Mouse (Mus musculus) mouse trophoblast stem cell (cell line): Measurements from ENCODE around the gene Gpr146.

Experiments used
- in situ Hi-C, 2 experiments: fragments of 300-500 bp; cut with MseI, MboI; formaldehyde crosslinking; loops; 2 replicates in 1 of 2; 3 replicates in 1 of 2; pipeline ENCODE4 v1.15.1; 2025

Gpr146 gene

GRCm38 (mm10) chr5:139358653-139359052, 18.8 kb upstream of the Gpr146 start:
- in situ Hi-C loops: no loop called here

GRCm38 (mm10) chr5:139359244-139359643, 18.3 kb upstream of the Gpr146 start:
- in situ Hi-C loops: no loop called here

DNA sequence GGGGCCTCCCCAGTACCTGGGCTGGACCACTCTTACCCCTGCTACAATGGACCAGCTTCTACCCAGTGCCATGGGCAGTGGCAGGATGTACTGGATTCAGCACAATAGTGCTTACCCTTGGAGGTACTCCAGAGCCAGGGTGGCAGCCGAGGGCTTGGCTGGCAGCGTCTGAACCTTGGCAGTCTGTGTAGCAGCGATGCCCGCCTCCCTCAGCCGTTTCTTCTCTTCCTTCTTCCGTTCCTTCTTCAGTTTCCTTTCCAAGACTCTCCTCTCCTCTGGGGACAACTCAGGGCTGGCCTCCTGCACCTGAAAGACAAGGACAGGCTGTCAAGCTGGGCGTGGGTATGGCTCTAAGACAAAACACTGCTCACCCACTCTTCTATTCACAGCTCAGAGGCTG, 13.6 kb upstream of the Gpr146 start:
- in situ Hi-C loops: no loop called here

GRCm38 (mm10) chr5:139364260-139364910, 13.1 kb upstream of the Gpr146 start:
- in situ Hi-C loops: no loop called here

DNA sequence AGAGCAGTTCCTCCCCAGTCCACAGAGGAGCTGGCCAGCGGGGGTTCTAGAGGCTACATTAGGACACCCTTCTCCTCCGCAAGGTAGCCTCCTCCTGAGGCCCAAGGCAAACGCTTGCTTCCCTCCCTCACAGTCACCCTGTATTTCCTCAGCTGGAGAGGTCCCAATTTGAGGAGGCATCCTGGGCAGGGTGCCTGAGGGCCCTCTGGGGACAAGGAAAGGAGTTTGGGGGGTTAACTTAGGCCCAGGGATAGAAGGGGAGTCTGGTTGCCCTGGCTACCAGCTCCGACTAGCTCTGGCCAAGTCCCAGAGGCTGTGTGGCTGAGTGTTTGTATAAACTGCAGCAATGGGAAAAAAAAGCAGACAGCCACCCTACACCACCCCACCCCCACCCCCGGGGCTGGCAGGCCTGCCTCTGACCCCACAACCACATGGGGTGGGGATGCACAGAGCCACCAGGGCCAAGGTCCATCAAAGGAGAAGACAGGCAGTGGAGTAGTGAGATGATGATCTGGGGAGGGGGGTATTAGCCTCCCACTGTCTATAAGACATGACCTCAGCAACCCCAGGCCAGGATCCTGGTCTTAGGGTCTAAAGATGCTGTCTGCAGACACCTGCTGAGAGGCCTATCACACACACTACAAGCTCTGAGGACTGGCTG, 12.5 kb upstream of the Gpr146 start:
- in situ Hi-C loops: no loop called here

- in situ Hi-C loops: no loop called here
Observed at GRCm38 (mm10) chr5:139365827-139366226, 11.7 kb upstream of the Gpr146 start.

GRCm38 (mm10) chr5:139366484-139366883, 11.0 kb upstream of the Gpr146 start:
- in situ Hi-C loops: no loop called here

- in situ Hi-C loops: no loop called here
Observed at GRCm38 (mm10) chr5:139367884-139368458, 9.5 kb upstream of the Gpr146 start.

DNA sequence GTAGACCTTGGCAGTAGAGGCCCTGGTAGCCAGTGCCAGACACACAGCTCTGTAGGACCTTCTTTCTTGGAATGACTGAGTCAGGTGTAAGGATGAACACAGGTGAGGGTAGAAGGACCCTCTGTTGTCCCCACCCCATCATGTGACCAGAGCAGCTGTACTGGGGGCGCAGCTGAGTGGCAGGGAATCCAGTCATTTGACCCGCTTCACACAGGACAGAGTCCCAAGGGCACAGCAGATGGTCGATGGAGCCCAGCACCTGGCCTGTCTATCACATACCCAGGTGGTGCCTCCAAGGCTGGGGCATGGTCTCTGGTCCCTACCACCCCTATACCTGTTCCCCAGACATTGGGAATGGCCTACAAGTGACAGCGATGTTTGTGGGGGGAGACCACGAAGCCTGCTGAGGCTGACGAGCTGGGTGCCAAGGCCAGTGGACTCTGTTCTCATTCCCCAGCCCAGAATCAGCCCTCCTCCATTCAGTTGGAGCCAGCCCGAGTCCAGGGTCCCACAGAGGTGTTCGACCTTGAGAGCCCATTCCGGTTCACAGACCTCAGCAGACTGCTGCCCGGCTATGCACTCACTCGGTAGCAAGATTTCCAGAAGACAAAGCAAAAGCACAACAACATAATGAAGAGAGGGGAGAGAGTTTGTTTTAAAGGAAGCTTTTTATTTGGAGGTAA, 8.7 kb upstream of the Gpr146 start:
- in situ Hi-C loops: no loop called here

GRCm38 (mm10) chr5:139370336-139370735, 7.2 kb upstream of the Gpr146 start:
- in situ Hi-C loops: no loop called here

GRCm38 (mm10) chr5:139371118-139371517, 6.4 kb upstream of the Gpr146 start:
- in situ Hi-C loops: no loop called here

DNA sequence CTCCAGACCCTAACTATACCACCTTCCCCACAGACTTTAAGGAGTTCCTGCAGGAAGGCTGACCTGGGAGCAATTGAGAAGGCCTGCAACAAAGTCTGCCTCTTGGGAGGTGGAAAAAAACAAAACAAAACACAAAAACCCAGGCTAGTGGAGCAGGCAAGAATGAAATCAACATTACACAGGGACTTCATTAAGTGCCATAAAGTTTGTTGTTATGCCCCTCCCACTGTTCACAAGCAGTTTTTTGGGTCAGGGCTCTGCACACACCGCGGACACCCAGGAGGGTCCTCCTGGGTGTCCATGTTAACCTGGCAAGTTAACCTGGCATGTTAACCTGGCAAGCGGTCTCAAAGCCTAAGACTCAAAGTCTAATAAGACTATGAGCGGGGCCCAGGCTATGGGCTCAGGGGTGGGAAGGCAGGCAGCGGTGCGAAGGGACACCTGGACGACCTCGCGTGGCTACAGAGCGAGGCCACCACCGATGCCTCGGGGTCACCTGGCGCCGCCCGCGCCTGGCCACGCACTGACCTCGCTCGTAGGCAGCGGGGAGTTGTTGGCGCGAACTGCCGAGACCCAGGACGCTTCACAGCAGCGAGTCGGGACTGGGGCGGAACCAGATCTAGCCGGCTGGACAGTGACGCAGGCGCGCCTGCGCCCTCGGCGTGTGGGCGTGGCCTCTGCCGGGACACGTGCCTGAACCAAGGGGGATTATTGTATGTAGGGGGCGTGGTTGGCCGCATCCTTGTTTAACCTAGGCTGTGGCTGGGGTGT, 5.7 kb upstream of the Gpr146 start:
- in situ Hi-C loops: no loop called here

DNA sequence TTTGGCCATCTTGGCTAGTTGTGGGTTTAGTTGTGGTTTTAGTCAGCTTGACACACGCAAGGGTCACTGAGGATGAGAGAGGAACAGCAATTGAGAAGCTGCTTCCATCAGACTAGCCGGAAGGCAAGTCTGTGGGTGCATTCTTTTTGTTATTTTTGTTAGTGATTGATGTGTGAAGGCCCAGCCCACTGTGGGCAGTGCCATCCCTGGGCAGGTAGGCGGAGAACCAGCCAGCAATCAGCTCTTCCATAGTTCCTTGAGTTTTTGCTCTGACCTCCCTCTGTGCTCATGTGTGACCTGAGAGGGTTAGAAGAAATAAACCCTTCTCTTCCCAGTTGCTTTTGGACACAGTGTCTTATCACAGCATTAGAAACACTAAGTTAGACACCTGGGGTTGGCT, 4.4 kb upstream of the Gpr146 start:
- in situ Hi-C loops: no loop called here

DNA sequence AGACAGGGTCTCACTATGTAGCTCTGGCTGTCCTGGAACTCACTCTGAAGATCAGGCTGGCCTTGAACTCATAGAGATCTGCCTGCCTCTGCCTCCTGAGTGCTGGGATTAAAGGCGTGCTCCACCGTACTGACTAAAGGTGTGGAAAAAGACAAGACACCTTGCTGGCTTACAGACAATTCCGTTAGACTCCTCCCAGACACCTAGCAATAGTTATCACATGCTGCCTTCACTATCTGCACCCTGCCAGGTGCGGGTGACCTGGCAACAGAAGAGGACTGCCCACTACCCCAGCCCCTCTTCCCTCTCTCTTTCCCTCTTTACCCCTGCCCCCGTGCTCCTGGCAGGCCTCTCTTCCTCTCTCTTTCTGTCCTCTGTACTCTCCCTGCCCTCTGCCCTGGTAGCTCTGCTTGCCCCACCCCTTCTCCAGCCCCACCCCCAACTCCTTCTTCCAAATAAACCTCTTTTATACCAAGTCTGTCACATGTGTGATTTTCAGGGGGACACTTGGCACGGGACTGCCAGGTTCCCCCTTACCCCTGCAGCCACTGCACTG, 3.5 kb upstream of the Gpr146 start:
- in situ Hi-C loops: no loop called here

DNA sequence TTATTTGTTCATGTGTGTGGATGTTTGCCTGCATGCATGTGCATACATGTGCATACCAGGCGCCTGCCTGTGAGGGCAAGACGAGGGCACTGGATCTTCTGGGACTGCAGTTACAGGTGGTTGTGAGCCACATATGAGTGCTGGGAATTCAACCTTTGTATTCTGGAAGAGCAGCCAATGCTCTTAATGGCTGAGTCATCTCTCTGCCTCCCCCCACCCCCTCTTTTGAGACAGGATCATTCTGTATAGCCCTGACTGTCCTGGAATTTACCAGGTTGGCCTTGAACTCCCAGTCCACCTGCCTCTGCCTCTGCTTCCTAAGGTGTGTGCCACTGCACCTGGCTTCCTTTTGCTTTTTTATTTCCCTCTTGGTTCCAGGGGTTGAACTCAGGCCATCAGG, 2.7 kb upstream of the Gpr146 start:
- in situ Hi-C loops: no loop called here

GRCm38 (mm10) chr5:139378271-139378556, 717 bp downstream of the Gpr146 start:
- in situ Hi-C loops: no loop called here

GRCm38 (mm10) chr5:139378986-139379629, 1.6 kb downstream of the Gpr146 start:
- in situ Hi-C loops: no loop called here

GRCm38 (mm10) chr5:139379771-139380384, 2.4 kb downstream of the Gpr146 start:
- in situ Hi-C loops: no loop called here

DNA sequence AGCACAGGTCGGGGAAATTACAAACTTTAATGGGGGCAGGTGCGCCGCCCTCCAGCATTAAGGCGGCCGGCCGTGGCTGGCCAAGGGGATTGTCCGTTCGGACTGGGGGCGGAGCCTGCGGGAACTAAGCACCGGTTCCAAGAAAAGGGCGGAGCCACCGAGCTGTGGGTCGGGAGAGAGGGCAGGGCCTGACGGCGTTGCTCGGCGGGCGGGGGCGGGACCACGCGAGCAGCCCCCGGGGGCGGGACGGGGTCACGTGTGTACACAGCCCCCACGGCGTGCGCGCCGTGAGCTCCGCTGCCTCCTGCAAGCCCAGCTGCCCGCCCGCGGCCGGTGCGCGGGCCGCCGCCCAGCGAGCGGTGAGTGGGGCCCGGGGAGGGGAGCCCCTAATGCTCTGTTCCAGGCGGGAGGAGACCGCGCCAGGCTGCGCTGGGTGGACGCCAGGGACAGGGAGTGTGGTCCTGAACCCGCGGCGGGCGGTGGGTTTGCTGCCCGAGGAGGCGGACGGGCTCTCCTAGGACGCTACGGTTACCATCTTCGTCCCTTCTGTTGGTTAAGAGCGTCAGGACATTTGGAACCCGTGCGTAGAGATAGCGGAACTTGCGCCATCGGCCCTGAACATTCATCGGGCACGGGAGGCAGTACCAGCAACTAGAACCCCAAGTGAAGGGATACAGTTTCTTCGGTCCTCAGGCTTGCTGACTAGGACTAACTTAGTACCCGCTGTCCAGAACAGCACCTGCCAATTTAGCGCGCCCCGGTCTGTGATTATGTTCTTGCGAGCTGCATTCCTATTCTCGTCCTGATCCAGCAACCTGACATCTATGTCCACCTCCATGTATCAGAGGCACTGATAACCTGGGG, 3.1 kb downstream of the Gpr146 start:
- in situ Hi-C loops: no loop called here
